Mouse (Mus musculus) liver, adult (tissue): ENCODE measurements around the gene Lipo1.
"Not testable (repeated sequence)": the region's sequence is repeated elsewhere in the genome, so short reads cannot be mapped to it uniquely, and the experiment has no call there.

Experiments
- GATA4 ChIP-seq: IDR thresholded peaks from 2 replicates; pipeline ENCODE4 v1.6.1; 2014; ENCODE audit warnings: mild to moderate bottlenecking, low read length; ENCODE audit not compliant: insufficient replicate concordance

Lipo1 gene

DNA sequence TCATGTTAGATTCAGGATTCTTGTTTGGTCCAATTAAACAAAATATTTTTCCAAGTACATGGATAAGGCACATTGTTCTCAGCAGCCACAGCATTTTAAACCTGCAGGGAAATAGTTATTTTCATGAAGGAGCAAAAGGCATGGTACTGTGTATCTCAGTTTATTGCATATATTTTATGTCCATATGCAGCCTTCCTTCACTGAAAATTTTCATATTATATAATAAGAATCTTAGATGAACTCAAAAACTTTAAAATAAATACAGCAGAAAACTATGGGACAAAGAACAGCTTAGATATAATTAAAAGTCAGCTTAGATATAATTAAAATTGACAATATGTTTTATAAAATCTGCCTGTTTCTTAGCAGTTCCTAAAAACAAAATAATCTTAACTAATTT is at the start of gene Lipo1:
TSS of gene Lipo1 (minus strand) at position 101 of the 400 bp plus-strand sequence.
- not testable (repeated sequence) for TF ChIP-seq GATA4

GRCm38 (mm10) chr19:33786576-33787277 is 532 bp downstream of the Lipo1 start:
- no peak for TF ChIP-seq GATA4

- not testable (repeated sequence) for TF ChIP-seq GATA4
These were observed 25.8 kb downstream of the Lipo1 start, which contains the start of gene Lipo3 for GRCm38 (mm10) chr19:33761287-33762086. TSS of gene Lipo3 (minus strand) at chr19:33761951.

DNA sequence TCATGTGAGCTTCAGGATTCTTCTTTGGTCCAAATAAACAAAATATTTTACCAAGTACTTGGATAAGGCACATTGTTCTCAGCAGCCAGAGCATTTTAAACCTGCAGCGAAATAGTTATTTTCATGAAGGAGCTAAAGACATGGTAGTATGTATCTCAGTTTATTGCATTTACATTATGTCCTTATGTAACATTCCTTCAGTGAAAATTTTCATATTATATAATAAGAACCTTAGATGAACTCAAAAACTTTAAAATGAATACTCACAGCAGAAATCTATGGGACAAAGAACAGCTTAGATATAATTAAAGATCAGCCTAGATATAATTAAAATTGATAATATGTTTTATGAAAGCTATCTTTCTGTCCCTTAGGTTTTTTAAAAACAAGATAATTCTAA is 36.0 kb downstream of the Lipo1 start, which contains the start of gene Lipo2:
TSS of gene Lipo2 (minus strand) at position 101 of the 400 bp plus-strand sequence.
- TF ChIP-seq GATA4, result not testable (repeated sequence)
